Mouse (Mus musculus) erythroblast, adult 5-6 weeks (primary cell): ENCODE measurements at regions not wholly inside any gene's neighbourhood (a gene's known extent, or its start where the extent isn't known, plus 50 kb on each side); places are given as distances from the start of the nearest gene placed in this dataset.

ENCODE experiments used
- ATAC-seq: replicated peaks from 2 replicates; pipeline ENCODE4 v1.8.0; 2016; ENCODE audit warnings: moderate number of reproducible peaks, mild to moderate bottlenecking, moderate TSS enrichment, inconsistent platforms; ENCODE audit not compliant: poor library complexity, low FRiP score, severe bottlenecking

DNA sequence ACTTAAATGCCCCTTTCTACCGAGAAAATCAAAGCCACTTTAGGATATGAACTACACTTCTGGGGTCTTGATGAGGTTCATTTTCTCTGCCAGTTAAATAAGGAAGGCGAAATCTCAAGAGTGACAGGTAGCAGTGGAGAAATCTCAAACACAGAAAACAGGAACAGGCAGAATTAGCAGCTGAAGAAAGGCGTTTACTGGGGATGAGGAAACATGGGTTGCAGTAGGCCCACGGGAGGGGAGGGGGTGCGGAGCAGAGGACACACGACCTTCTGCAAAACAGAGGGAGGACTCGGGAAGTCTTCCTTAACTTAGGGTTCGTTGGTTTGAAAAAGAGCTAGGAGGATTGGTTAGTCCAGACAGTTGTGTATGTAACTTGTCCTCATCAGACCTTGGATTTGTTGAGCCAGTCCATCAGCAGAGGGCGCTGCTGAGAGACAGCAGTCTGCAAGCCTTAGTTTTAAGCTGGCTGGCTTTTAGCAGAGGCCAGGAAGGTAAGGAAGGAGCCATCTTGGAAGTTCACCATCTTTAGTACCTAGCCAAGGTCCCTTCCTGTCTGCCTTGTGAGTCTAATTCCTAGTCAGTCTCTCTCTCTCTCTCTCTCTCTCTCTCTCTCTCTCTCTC, 204.0 kb downstream of the Usp46 start:
- ATAC-seq, result no peak

DNA sequence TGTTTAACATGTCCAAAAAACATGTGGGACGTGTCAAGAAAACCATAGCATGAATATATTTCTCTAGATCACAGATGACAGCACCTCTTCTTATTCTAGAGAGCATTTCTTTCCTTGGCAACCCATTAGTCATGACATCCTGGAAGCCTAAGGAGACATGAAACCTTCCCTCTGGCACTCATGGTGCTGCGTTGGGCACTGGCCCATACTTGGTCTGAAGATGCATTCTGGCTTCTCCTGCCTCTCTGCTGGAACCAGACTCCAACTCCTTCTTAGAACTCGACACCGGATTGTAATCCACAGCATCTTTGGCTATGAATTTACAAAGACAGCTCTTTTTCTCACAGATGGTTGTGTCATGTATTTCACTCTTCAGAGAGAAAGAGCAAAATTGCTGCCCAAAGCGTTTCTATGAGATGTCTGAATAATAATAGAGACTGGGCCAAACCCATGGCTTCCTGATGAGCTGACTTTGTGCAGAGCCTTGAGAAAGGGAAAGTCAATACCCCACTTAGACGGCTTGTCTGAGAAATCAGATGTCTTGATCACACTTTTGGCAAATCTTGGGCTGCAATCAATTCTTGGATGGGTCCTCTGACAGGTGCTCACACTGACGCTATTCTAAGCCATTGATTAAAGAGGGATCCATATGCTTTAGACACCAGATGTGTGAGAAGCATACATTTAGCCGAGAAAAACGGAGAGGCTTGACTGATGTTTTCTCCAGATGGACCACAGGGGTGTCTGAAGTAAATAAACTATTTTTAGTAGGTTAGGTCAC, 195.4 kb downstream of the Usp46 start:
- ATAC-seq, result no peak

DNA sequence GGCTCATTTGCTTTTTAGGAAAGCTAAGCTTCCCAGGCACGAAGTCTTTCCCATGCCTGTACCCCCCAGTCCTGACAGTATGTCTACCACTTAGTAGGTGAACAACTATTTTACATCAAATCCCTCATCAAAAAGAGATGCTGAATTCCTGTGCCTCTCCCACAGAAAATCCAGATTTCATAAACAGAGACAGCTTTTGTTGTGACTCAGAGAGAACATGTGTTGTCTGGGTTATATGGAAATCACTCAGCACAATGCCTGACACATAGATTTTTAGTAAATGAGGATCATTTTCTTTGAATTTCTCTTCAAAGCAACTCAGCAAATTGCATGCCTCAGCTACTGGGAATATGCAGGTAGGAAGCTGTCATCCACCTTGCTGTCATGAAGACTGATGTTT, 193.5 kb downstream of the Usp46 start:
- ATAC-seq, result no peak

DNA sequence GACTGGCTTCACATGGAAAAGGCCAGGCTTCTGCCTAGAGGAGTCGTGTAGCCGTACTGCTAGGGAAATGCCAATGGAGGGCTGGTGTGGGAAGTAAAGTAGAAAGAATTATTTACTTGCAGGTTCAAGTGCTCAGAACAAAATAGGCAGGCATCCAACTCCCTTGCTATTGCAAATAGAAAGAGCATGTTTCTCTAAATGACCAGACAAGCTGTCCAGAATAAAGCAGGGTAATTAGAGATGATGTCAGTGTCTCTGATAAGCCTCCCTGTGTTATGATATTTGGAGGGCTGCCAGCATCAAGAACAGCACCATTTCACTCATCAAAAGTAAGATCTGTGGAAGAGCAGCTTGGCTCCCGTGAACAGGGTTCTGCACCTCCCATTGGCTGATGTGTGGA, 192.4 kb downstream of the Usp46 start:
- ATAC-seq, result no peak

GRCm38 (mm10) chr5:73880936-73881335, 187.3 kb downstream of the Usp46 start:
- ATAC-seq, result no peak

DNA sequence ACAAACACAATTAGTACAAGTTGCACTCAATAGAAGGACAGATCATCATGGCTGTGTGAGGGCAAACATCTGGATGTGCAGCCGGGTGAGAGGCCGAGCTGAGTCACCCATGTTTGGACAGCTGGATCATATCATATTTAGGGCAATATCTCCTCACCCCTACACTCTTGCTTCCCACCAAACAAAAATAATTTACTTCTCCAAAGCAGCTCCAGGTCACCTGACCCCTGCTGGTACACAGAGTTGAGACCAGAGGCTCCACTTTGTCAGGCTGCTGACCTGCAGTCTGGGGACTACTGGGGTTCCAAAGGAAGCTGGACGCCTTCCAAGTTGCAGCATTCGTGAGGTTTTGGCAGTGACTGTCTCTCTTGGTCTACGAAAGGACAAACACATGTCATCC, 186.3 kb downstream of the Usp46 start:
- no peak for ATAC-seq

- ATAC-seq, result no peak
Measured at GRCm38 (mm10) chr5:73884998-73885397, 183.2 kb downstream of the Usp46 start.

DNA sequence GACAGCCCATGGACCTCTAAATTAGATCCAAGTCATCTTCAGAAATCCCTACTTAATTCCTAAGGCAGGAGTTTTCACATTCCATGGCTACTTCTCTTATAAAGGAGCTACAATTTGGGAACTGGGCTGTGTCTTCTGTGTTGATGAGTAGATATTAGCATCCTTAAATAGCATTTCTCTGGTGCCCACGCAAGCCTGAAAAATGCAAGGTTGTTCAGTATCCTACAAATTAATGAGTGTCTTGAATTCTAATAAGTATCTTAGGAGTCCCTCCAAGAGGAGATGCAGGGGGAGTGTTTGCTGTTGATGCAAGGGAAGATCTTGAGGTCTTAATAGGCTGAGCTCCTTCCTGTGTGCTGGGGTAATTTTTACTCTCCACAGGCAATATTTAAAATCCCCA, 182.5 kb downstream of the Usp46 start:
- no peak for ATAC-seq

GRCm38 (mm10) chr5:73887306-73887958, 180.8 kb downstream of the Usp46 start:
- ATAC-seq, result no peak

DNA sequence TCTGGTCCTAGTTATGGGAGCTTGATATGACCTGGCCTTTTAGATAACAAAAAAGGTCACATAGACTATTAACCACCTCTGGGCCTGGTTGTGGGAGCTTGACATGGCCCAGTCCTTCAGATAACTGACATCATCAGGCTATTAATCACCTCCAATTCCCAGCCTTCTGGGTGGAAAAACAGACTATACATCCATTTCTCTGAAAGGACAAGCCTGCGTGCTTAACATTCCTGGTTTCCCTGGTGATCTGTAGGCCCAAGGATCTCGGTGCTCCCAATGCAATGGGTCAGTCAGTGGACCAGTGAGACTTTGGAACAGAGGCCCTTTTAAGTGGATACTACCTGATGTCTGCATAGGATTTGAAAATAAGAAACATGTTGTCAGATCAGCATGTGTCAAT, 179.8 kb downstream of the Usp46 start:
- ATAC-seq, result no peak

- ATAC-seq, result no peak
Measured at GRCm38 (mm10) chr5:73889342-73889741, 178.9 kb downstream of the Usp46 start.

DNA sequence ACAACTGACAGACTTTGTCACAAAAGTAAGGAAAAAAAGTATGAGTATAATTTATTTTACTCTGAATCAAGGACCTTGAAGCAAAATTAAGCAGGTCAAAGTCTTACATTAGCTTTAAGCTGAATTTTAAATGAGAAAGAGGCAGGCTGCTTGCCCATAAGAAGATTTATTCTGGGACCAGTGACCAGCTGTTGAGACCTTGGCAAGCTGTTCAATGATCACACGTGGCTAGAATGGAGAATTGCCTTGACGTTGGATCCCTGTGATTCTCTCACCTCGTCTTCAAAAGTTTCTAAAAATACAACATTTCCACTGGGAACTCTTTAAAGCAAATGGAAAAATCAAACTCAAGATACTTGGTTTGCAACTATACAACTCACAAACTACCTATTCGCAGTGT, 177.3 kb downstream of the Usp46 start:
- ATAC-seq, result no peak

- no peak for ATAC-seq
Measured at GRCm38 (mm10) chr5:73891606-73892005, 176.6 kb downstream of the Usp46 start.

DNA sequence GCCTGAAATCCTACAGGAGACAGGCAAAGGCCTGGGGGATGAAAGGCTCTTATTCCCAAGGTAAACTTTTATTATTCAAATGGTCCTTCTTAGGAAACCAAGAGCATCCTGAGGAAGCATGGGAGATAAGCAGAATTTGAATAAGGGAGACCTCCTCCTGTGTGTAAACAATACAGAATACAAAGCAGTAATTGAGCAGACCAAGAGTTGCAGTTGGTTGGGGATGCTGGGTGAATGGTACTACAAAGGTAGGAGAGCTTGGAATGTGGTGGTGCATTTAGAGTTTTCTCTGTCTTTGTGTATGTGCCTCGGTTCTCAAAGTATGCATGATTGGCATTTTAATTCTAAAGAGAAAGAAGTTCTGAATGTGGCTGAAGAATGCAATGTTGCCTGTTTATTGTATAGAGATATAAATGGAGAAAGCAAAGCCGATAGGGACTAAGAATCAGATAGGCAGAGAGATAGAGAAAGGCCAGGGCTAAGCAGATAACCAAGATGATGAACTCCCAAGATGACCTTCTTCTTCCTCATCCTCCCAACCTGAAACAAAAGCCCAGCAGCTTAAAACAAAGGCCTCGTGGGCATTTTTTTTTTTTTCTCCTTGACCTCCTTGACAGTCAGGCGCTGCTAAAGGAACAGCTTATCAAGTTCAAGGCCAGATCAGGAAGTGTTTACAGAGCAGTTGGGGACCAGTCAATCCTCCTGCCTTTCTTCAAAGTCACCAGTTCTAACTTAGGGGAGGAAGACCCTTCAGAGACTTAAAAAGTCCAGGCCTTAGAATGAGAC, 175.6 kb downstream of the Usp46 start:
- ATAC-seq, result no peak

GRCm38 (mm10) chr5:73895186-73895585, 173.0 kb downstream of the Usp46 start:
- ATAC-seq, result no peak

- no peak for ATAC-seq
Measured at GRCm38 (mm10) chr5:73896785-73897184, 171.4 kb downstream of the Usp46 start.

DNA sequence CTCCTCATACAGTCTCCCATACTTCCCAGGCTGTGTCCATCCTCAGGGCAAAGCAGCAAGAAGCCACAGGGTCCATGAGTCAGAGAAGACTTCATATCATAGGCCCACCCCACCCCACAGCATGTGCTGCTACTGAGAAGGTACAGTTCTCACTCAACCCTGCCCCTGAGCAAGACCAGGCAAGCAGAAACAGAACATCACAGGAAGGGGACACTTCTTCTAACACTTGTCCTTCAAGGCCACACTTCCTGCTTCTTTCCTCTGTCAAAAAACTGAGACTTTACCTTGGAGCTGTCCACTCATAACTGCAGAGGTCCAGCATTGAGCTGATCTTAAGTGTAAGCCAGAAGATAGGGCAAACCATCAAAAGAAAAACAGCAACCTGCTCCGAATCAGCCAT, 166.6 kb downstream of the Usp46 start:
- no peak for ATAC-seq

DNA sequence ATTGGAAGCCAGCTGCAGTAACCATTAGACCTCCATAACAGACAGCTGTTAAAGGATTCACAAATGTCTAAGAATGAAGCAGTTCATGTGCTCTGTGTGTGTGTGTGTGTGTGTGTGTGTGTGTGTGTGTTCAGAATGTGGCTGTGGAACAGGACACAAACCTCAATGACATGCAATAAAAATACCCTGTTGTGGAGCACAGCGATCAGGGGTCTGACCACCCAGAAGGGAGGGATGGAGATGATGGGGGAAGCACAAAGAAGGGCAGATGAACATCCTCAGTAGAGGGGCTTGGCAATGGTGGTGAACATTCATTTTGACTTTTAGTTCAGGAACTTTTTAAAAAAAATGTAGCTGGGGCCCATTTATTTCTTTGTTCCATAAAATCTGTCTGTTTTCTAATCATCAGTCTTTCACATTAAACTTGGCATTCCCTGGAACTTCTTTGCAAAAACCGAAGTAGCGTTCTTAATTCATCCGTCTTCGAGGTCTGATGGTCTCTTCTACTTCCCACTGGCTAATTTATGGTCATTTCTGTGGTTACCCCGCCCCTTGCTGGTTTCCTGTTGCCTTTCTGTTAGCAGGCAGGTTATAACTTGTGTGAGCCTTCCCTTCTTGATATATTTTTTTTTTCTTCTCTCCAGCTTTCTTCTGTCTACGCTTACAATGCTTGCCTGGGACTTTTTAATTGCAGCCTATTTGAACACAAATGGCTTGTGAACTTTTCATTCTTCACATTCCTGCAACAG, 165.6 kb downstream of the Usp46 start:
- no peak for ATAC-seq

- no peak for ATAC-seq
Measured at GRCm38 (mm10) chr5:73903219-73903570, 165.0 kb downstream of the Usp46 start.
